Mouse (Mus musculus) bone marrow macrophage, adult 2 months (primary cell): ENCODE results near the gene Crabp1.

ENCODE experiments used
- CTCF ChIP-seq: IDR thresholded peaks from 2 replicates; pipeline ENCODE4 v1.5.1; 2012; ENCODE audit warnings: low read depth, mild to moderate bottlenecking, low read length, moderate library complexity
- POLR2A ChIP-seq: IDR thresholded peaks from 2 replicates; pipeline ENCODE4 v1.6.1; 2012; ENCODE audit warnings: mild to moderate bottlenecking, low read depth, low read length, borderline replicate concordance

- TF ChIP-seq CTCF, result no peak
- TF ChIP-seq POLR2A, result no peak
Observed at GRCm38 (mm10) chr9:54734639-54735252, 29.8 kb upstream of the Crabp1 start.
